Mouse (Mus musculus) ZHBTc4 (cell line): ENCODE results near the gene Nradd.

Source experiments
- DNase-seq: peaks from one replicate; pipeline ENCODE4 v3.0.0-alpha.2; 2011; ENCODE audit warnings: low read depth, low spot score

Gene Nradd

GRCm38 (mm10) chr9:110617081-110617480 lies 7.2 kb downstream of the Nradd start:
- peak; percentile 78 for DNase-seq

DNA sequence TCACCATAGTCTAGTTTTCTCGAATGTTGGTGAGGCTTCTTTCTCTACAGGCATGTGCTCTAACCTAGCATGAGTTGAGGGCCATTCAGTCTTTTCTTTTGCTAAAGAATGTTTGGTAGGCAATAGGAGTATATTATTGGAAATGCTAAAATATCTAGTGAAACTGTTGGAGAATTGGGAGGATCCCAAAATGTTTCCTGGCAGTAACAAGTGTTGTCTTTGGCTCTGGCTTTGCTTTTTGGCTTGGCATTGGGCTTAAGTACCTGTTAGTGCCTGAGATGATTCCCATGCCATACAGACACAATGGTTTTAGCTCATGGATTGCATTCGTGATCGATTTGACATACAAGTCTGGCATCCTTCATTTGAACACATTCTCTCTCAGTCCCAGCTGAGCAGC lies 12.8 kb downstream of the Nradd start:
- no peak for DNase-seq

GRCm38 (mm10) chr9:110583521-110583920 lies 40.7 kb downstream of the Nradd start:
- DNase-seq: no peak

- no peak for DNase-seq
Measured at GRCm38 (mm10) chr9:110582161-110582560, 42.1 kb downstream of the Nradd start.
